Mouse (Mus musculus): Measurements from ENCODE around the gene Ubap1l. TPM values are rescaled to one million over a fixed set of nuclear protein-coding genes. Genes with fewer than 3 reads are reported as not detected.

The Ubap1l gene
- polyA plus RNA-seq, 1 experiment, result 0.16 TPM

GRCm38 (mm10) chr9:65407861-65408260 is 47.0 kb downstream of the Ubap1l start:
- H3K36me3 ChIP-seq (ENCODE audit: control insufficient read depth, insufficient read depth), result no peaks in the 10 kb centered on the region
- no peak overlapping the region for H3ac ChIP-seq (ENCODE audit: control insufficient read depth, insufficient read length)
- H3K4me3 ChIP-seq, result no peak overlapping the region
- peaks cover 4% of the 10 kb centered on the region for H3K27me3 ChIP-seq (ENCODE audit: control insufficient read depth, insufficient read depth, insufficient read length)
- H3K79me2 ChIP-seq (ENCODE audit: control insufficient read depth, insufficient read depth), result no peaks in the 10 kb centered on the region
- no peak overlapping the region for H3K4me2 ChIP-seq (ENCODE audit: low read depth)
- TF ChIP-seq SRF (IDR thresholded peaks at IDR 0.05; ENCODE audit: control insufficient read depth, insufficient read length, low read depth), result no peak
- no peak for TF ChIP-seq MYOG (IDR thresholded peaks at IDR 0.05; ENCODE audit: control insufficient read depth in 1 of 3, insufficient read depth in 1 of 3, insufficient read length in 2 of 3, low read depth in 2 of 3)
- TF ChIP-seq TCF12 (IDR thresholded peaks at IDR 0.05; ENCODE audit: insufficient read depth, poor library complexity, severe bottlenecking), result no peak
- TF ChIP-seq CEBPB (IDR thresholded peaks at IDR 0.05; ENCODE audit: insufficient read depth, poor library complexity, severe bottlenecking), result no peak
- TF ChIP-seq E2F4 (IDR thresholded peaks at IDR 0.05; ENCODE audit: insufficient read depth), result no peak
- no peak for TF ChIP-seq TCF3 (IDR thresholded peaks at IDR 0.05; ENCODE audit: insufficient read length, low read depth)

GRCm38 (mm10) chr9:65408871-65409295 is 48.0 kb downstream of the Ubap1l start:
- no peaks in the 10 kb centered on the region for H3K36me3 ChIP-seq (ENCODE audit: control insufficient read depth, insufficient read depth)
- H3K79me2 ChIP-seq (ENCODE audit: control insufficient read depth, insufficient read depth), result no peaks in the 10 kb centered on the region
- no peak for TF ChIP-seq POLR2AphosphoS2 (IDR thresholded peaks at IDR 0.05; ENCODE audit: insufficient read length, low read depth)
- TF ChIP-seq MYOG (IDR thresholded peaks at IDR 0.05; ENCODE audit: control insufficient read depth in 1 of 3, insufficient read depth in 1 of 3, insufficient read length in 2 of 3, low read depth in 2 of 3), result peak in 1 of 3 experiments; percentile 30
- no peak for TF ChIP-seq MYOD1 (IDR thresholded peaks at IDR 0.05; ENCODE audit: control insufficient read depth in 1 of 3, insufficient read length in 2 of 3, low read depth in 2 of 3)
- peak; percentile 14; the same call in 1 of the 2 replicates for TF ChIP-seq CEBPB (IDR thresholded peaks at IDR 0.05; ENCODE audit: insufficient read depth, poor library complexity, severe bottlenecking)
- no peak for TF ChIP-seq TCF3 (IDR thresholded peaks at IDR 0.05; ENCODE audit: insufficient read length, low read depth)
- TF ChIP-seq TCF12 (IDR thresholded peaks at IDR 0.05; ENCODE audit: insufficient read depth, poor library complexity, severe bottlenecking), result no peak
- H3ac ChIP-seq (ENCODE audit: control insufficient read depth, insufficient read length), result no peak overlapping the region
- H3K4me3 ChIP-seq, result no peak overlapping the region
- peaks cover 9% of the 10 kb centered on the region for H3K27me3 ChIP-seq (ENCODE audit: control insufficient read depth, insufficient read depth, insufficient read length)
- no peak overlapping the region for H3K4me2 ChIP-seq (ENCODE audit: low read depth)

DNA sequence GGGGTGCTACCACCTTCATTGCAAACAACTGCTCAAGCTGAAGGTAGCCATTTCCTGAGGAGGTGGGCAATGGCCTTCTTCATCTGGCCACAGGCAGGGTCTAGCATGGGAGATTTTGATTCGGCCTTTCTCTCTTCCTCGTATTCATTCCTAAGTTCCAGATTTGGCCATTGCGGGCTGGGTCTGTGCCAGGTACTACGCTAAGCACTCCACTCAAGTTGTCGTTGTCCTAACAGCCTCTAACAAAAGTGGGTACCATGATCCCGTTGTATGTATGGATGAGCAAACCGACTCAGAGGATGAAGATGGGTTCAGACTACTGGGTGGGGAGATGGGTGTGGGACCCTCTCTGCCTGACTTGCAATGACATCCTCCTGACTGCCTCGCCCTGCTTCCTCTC is 49.5 kb downstream of the Ubap1l start:
- no peak overlapping the region for H3K4me3 ChIP-seq
- no peaks in the 10 kb centered on the region for H3K79me2 ChIP-seq (ENCODE audit: control insufficient read depth, insufficient read depth)
- TF ChIP-seq MYOD1 (IDR thresholded peaks at IDR 0.05; ENCODE audit: control insufficient read depth in 1 of 3, insufficient read length in 2 of 3, low read depth in 2 of 3) (no peak), USF1 (IDR thresholded peaks at IDR 0.05; ENCODE audit: low read depth) (no peak), MYOG (IDR thresholded peaks at IDR 0.05; ENCODE audit: control insufficient read depth in 1 of 3, insufficient read depth in 1 of 3, insufficient read length in 2 of 3, low read depth in 2 of 3) (no peak), SRF (IDR thresholded peaks at IDR 0.05; ENCODE audit: control insufficient read depth, insufficient read length, low read depth) (no peak), POLR2AphosphoS2 (IDR thresholded peaks at IDR 0.05; ENCODE audit: insufficient read length, low read depth) (no peak), MAX (IDR thresholded peaks at IDR 0.05; ENCODE audit: low read depth) (no peak), POLR2A (IDR thresholded peaks at IDR 0.05; ENCODE audit: insufficient read length, low read depth) (no peak), E2F4 (IDR thresholded peaks at IDR 0.05; ENCODE audit: insufficient read depth) (no peak), TCF3 (IDR thresholded peaks at IDR 0.05; ENCODE audit: insufficient read length, low read depth) (no peak), CEBPB (IDR thresholded peaks at IDR 0.05; ENCODE audit: insufficient read depth, poor library complexity, severe bottlenecking) (no peak), REST (IDR thresholded peaks at IDR 0.05; ENCODE audit: insufficient read depth, insufficient read length) (no peak), TCF12 (IDR thresholded peaks at IDR 0.05; ENCODE audit: insufficient read depth, poor library complexity, severe bottlenecking) (no peak)
- H3K36me3 ChIP-seq (ENCODE audit: control insufficient read depth, insufficient read depth), result no peaks in the 10 kb centered on the region
- H3K4me2 ChIP-seq (ENCODE audit: low read depth), result no peak overlapping the region
- H3K27me3 ChIP-seq (ENCODE audit: control insufficient read depth, insufficient read depth, insufficient read length), result peaks cover 9% of the 10 kb centered on the region
- no peak overlapping the region for H3ac ChIP-seq (ENCODE audit: control insufficient read depth, insufficient read length)

- TF ChIP-seq TCF3 (IDR thresholded peaks at IDR 0.05; ENCODE audit: insufficient read length, low read depth) (no peak), MYOD1 (IDR thresholded peaks at IDR 0.05; ENCODE audit: control insufficient read depth in 1 of 3, insufficient read length in 2 of 3, low read depth in 2 of 3) (no peak), REST (IDR thresholded peaks at IDR 0.05; ENCODE audit: insufficient read depth, insufficient read length) (no peak), MAX (IDR thresholded peaks at IDR 0.05; ENCODE audit: low read depth) (no peak), CEBPB (IDR thresholded peaks at IDR 0.05; ENCODE audit: insufficient read depth, poor library complexity, severe bottlenecking) (no peak), POLR2A (IDR thresholded peaks at IDR 0.05; ENCODE audit: insufficient read length, low read depth) (no peak), POLR2AphosphoS2 (IDR thresholded peaks at IDR 0.05; ENCODE audit: insufficient read length, low read depth) (no peak), USF1 (IDR thresholded peaks at IDR 0.05; ENCODE audit: low read depth) (no peak), SRF (IDR thresholded peaks at IDR 0.05; ENCODE audit: control insufficient read depth, insufficient read length, low read depth) (no peak), MYOG (IDR thresholded peaks at IDR 0.05; ENCODE audit: control insufficient read depth in 1 of 3, insufficient read depth in 1 of 3, insufficient read length in 2 of 3, low read depth in 2 of 3) (no peak), E2F4 (IDR thresholded peaks at IDR 0.05; ENCODE audit: insufficient read depth) (no peak), TCF12 (IDR thresholded peaks at IDR 0.05; ENCODE audit: insufficient read depth, poor library complexity, severe bottlenecking) (no peak)
- H3K4me3 ChIP-seq, result no peak overlapping the region
- no peaks in the 10 kb centered on the region for H3K36me3 ChIP-seq (ENCODE audit: control insufficient read depth, insufficient read depth)
These were observed 50.5 kb downstream of the Ubap1l start for GRCm38 (mm10) chr9:65411326-65411725.

GRCm38 (mm10) chr9:65417738-65418137 is 56.9 kb downstream of the Ubap1l start:
- Histone ChIP-seq H3ac (ENCODE audit: control insufficient read depth, insufficient read length) (no peak overlapping the region), H3K4me2 (ENCODE audit: low read depth) (no peak overlapping the region), H3K36me3 (ENCODE audit: control insufficient read depth, insufficient read depth) (no peaks in the 10 kb centered on the region), H3K4me3 (no peak overlapping the region), H3K27me3 (ENCODE audit: control insufficient read depth, insufficient read depth, insufficient read length) (peaks cover 5% of the 10 kb centered on the region), H3K79me2 (ENCODE audit: control insufficient read depth, insufficient read depth) (no peaks in the 10 kb centered on the region)
- TF ChIP-seq MAX (IDR thresholded peaks at IDR 0.05; ENCODE audit: low read depth) (no peak), POLR2A (IDR thresholded peaks at IDR 0.05; ENCODE audit: insufficient read length, low read depth) (no peak), MYOG (IDR thresholded peaks at IDR 0.05; ENCODE audit: control insufficient read depth in 1 of 3, insufficient read depth in 1 of 3, insufficient read length in 2 of 3, low read depth in 2 of 3) (no peak), POLR2AphosphoS2 (IDR thresholded peaks at IDR 0.05; ENCODE audit: insufficient read length, low read depth) (no peak), TCF12 (IDR thresholded peaks at IDR 0.05; ENCODE audit: insufficient read depth, poor library complexity, severe bottlenecking) (no peak), MYOD1 (IDR thresholded peaks at IDR 0.05; ENCODE audit: control insufficient read depth in 1 of 3, insufficient read length in 2 of 3, low read depth in 2 of 3) (no peak), E2F4 (IDR thresholded peaks at IDR 0.05; ENCODE audit: insufficient read depth) (no peak), REST (IDR thresholded peaks at IDR 0.05; ENCODE audit: insufficient read depth, insufficient read length) (no peak), TCF3 (IDR thresholded peaks at IDR 0.05; ENCODE audit: insufficient read length, low read depth) (no peak), SRF (IDR thresholded peaks at IDR 0.05; ENCODE audit: control insufficient read depth, insufficient read length, low read depth) (no peak), CEBPB (IDR thresholded peaks at IDR 0.05; ENCODE audit: insufficient read depth, poor library complexity, severe bottlenecking) (no peak), USF1 (IDR thresholded peaks at IDR 0.05; ENCODE audit: low read depth) (no peak)

More at GRCm38 (mm10) chr9:65411326-65411725, 50.5 kb downstream of the Ubap1l start:
- no peaks in the 10 kb centered on the region for H3K79me2 ChIP-seq (ENCODE audit: control insufficient read depth, insufficient read depth)
- H3K4me2 ChIP-seq (ENCODE audit: low read depth), result no peak overlapping the region
- H3K27me3 ChIP-seq (ENCODE audit: control insufficient read depth, insufficient read depth, insufficient read length), result peaks cover 9% of the 10 kb centered on the region
- H3ac ChIP-seq (ENCODE audit: control insufficient read depth, insufficient read length), result no peak overlapping the region
